Mouse (Mus musculus): ENCODE data around the gene Spdye4b.

Spdye4b gene

GRCm38 (mm10) chr5:143220996-143221395 lies 40.2 kb downstream of the Spdye4b start:
- DNase-seq: no peak

GRCm38 (mm10) chr5:143222287-143222686 lies 41.5 kb downstream of the Spdye4b start:
- DNase-seq: no peak

- DNase-seq: no peak
These were observed 46.0 kb downstream of the Spdye4b start, which contains the start of gene Spdye4a for GRCm38 (mm10) chr5:143226790-143227189. Spdye4a (minus strand) TSS chr5:143226890.

- peak; percentile 94 for DNase-seq
These were observed 54.3 kb downstream of the Spdye4b start, which contains the start of gene Zfp12 for GRCm38 (mm10) chr5:143235028-143235693. Zfp12 (plus strand) TSS chr5:143235163.

- DNase-seq: no peak
These were observed 55.2 kb downstream of the Spdye4b start for GRCm38 (mm10) chr5:143236036-143236435.

DNA sequence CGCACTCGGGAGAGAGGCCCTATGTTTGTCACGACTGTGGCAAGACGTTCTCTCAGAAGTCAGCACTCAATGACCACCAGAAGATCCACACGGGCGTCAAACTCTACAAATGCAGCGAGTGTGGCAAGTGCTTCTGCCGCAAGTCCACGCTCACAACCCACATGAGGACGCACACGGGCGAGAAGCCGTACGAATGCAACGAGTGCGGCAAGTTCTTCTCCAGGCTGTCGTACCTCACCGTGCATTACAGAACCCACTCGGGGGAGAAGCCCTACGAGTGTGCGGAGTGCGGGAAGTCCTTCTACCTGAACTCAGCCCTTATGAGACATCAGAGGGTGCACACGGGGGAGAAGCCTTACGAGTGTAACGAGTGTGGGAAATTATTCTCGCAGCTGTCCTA lies 64.1 kb downstream of the Spdye4b start:
- DNase-seq: no peak

DNA sequence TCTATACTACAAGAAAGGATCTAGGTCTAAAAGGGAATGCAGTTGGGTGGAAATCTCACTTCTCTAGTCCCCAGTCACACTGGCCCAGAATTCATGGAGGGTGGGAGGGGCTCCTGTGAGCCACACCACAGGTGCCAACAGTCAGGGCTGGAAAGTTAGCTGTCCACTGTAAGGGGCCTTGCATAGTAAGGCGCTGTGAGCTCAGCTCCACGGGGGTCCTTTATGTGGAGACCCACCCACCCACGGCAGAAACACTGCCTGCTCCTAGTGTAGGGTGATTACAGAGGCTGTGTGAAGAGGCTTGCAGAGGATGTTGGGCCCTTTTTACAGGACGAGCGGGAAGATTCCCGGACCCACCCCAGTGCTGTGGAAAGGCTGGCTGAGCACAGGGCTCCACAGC lies 71.2 kb downstream of the Spdye4b start:
- DNase-seq: peak; percentile 5

DNA sequence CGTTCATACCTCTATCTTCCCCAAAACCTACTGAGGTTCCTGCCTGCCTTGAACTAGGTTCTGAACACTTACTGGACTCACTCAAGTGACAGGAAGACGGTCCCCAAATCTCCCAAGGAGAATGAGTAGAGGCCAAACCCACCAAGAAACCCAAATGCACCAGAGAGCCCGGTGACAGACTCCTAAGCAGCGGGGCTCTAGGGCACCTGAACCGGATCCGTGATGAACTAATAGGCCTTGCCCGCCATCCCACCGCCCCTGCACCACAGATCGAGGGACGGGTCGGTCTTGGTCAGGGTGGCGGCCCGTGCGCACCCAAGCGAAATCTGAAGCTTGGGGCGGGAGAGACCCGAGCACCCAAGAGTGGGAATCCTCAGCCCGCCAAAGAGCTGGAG lies 72.0 kb downstream of the Spdye4b start:
- no peak for DNase-seq

GRCm38 (mm10) chr5:143253186-143253880 lies 72.5 kb downstream of the Spdye4b start:
- peak; percentile 36 for DNase-seq

DNA sequence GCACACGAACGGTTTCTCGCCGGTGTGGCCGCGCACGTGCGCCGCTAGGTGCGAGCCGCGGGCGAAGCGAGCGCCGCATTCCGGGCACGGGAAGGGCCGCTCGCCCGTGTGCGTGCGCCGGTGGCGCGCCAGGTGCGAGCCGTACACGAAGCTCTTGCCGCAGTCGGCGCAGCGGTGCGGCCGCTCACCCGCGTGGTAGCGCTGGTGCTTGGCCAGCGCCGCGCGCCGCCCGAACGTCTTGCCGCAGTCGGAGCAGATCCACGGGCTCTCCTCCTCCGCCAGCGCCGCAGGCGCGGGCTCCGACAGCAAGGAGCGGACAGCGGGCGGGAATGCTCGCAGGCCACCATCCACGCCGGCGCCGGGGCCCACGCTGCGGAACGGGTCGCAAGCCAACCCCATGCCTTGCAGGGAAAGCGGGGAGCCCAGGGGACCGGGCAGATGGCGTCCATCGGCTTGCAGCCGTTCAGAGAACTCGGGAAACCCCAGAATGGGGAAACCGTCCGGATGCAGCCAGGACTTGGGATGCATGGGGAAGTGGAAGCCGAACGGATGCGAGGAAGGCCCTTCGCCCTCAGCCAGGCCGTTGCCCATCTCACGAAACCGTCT lies 73.2 kb downstream of the Spdye4b start:
- peak; percentile 41 for DNase-seq

Data from right cerebral cortex, postnatal 14 days (tissue).